Mouse (Mus musculus): ENCODE measurements around the gene Sh3kbp1. TPM values are rescaled to one million over a fixed set of nuclear protein-coding genes. Genes with fewer than 3 reads are reported as not detected.

Gene Sh3kbp1
- total and polyA plus RNA-seq, 3 experiments = 45.4 to 85.8 (median 48.2) TPM

DNA sequence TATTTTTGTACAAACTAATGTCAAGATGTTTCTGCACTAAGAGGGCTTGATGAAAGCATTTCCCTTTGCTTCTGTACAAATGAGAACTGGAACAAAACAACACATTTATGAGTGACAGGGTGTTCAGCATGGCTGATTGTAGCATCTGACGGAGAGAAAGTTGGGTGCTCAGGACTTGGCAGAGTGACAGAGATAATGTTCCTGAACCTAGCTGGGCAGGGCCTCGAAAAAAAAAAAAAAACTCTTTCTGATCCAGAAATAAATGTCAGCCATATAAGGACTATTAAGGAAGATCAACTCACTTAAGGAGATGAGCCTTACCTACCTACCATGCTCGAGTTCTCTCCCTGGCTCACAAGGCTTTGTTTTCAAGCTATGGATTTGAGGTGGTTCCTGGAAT lies 349.2 kb downstream of the Sh3kbp1 start:
- dilution Hi-C loops (cut with MboI; ENCODE audit: extremely low pct_ligation_motif_present, extremely low pct_unique_long_range_greater_than_20kb, low sequenced_read_pairs) (no loop called here), in situ Hi-C loops (cut with MboI; ENCODE audit: low pct_ligation_motif_present, low pct_unique_long_range_greater_than_20kb, low sequenced_read_pairs) (no loop called here)
- peaks cover 5 to 10% of the 10 kb centered on the region in 2 experiments for H3K36me3 ChIP-seq (replicated peaks in 1 of 2; ENCODE audit: control insufficient read depth in 1 of 2, insufficient read depth in 1 of 2, low read length in 1 of 2)

DNA sequence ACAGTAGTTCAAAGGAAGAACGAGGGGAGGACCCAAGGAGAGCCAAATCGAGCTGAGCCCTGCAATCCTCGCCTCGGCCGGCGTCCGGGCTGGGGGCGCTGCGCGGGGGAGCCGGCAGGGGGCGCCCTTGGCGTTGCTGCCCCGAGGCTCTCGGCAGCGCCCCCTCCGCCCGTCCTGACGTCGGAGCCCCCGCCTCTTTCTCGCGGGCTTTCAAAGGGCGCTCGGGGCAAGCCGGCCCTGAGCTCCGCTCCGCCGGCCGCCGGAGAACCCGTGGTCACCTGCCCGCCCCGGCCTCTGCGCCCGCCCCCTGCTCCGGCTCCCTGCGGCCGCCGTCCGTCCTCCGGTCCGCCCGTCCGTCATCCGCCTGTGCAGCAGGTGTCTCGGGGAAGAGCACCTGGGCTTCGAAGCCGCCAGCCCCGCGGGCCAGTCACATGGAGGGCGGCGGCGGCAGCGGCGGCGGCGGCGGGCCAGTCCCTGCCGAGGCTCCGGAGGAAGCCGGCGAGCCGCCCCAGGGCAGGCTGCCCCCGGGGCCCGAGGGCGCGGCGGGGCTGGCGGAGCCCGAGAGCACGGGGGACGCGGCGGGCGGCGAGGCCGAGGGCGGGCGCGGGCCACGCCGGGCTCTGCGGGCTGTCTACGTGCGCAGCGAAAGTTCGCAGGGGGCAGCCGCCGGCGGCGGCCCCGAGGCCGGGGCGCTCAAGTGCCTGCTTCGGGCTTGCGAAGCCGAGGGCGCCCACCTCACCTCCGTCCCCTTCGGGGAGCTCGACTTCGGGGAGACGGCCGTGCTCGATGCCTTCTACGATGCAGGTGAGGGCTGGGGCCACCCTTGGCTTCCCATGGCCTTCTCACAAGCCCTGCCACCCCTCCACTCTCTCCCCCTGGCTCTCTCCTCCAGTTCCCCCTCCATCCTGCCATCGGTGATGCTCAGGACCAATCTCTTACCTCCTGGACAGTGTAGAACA lies 361.2 kb downstream of the Sh3kbp1 start, which contains the start of gene Map3k15:
Gene Map3k15 (plus strand): TSS at position 432 of the 959 bp plus-strand sequence.
- no peak for TF ChIP-seq ZKSCAN1 (IDR thresholded peaks at IDR 0.05; ENCODE audit: borderline replicate concordance, low read depth, low read length)
- no peak for TF ChIP-seq POLR2AphosphoS2 (IDR thresholded peaks at IDR 0.05; ENCODE audit: low read depth, low read length)
- TF ChIP-seq CTCF (conservative IDR thresholded peaks at IDR 0.05 in 1 of 2, IDR thresholded peaks at IDR 0.05 in 1 of 2; ENCODE audit: low read depth in 2 of 2, low read length in 2 of 2) = 0 out of 4 replicates have a peak, but pooled peaks of 1 of the 2 experiments have one; percentile 5
- TF ChIP-seq E2F4 (IDR thresholded peaks at IDR 0.05; ENCODE audit: insufficient replicate concordance, low read depth, low read length) = no peak
- TF ChIP-seq MAZ (IDR thresholded peaks at IDR 0.05; ENCODE audit: low read depth, low read length) = no peak
- TF ChIP-seq JUND (conservative IDR thresholded peaks at IDR 0.05; ENCODE audit: low read depth, low read length) = no peak
- TF ChIP-seq NELFE (IDR thresholded peaks at IDR 0.05; ENCODE audit: low read depth, low read length) = no peak
- TF ChIP-seq CHD2 (IDR thresholded peaks at IDR 0.05; ENCODE audit: low read length) = no peak
- no peak for TF ChIP-seq ZMIZ1 (IDR thresholded peaks at IDR 0.05; ENCODE audit: low read depth, low read length)
- in situ Hi-C loops (cut with MboI; ENCODE audit: low pct_ligation_motif_present, low pct_unique_long_range_greater_than_20kb, low sequenced_read_pairs) = no loop called here
- DNase-seq (ENCODE audit: extremely low read depth) = no peak
- Histone ChIP-seq H3K4me1 (ENCODE audit: control insufficient read depth in 1 of 2, insufficient read depth in 2 of 2) (peaks cover 0 to 5% of the 10 kb centered on the region in 2 experiments; a peak in 2 of 4 replicates), H3K4me3 (replicated peaks in 1 of 3; ENCODE audit: low read depth in 2 of 3, low read length in 2 of 3, poor library complexity in 1 of 3) (no peak within 1 kb of the TSS), H3K27me3 (replicated peaks) (no peaks in the 10 kb centered on the region), H3K9ac (ENCODE audit: insufficient read depth, low read depth) (no peak within 1 kb of the TSS), H3K4me2 (ENCODE audit: insufficient read depth, low read depth, poor library complexity, severe bottlenecking) (no peak within 1 kb of the TSS), H3K79me2 (replicated peaks; ENCODE audit: control insufficient read depth, extremely low read depth, insufficient read depth, poor library complexity, severe bottlenecking) (no peaks in the 10 kb centered on the region), H3K27ac (ENCODE audit: insufficient read depth, low read depth) (no peak within 1 kb of the TSS), H3K9me3 (replicated peaks; ENCODE audit: low read length) (no peaks in the 10 kb centered on the region), H3K36me3 (replicated peaks in 1 of 2; ENCODE audit: control insufficient read depth in 1 of 2, insufficient read depth in 1 of 2, low read length in 1 of 2) (no peaks in the 10 kb centered on the region)
- dilution Hi-C loops (cut with MboI; ENCODE audit: extremely low pct_ligation_motif_present, extremely low pct_unique_long_range_greater_than_20kb, low sequenced_read_pairs) = no loop called here

More for the DNA sequence above, 349.2 kb downstream of the Sh3kbp1 start:
- TF ChIP-seq IRF4 (IDR thresholded peaks at IDR 0.05; ENCODE audit: low read depth, low read length) = no peak
- no peak for TF ChIP-seq CHD1 (IDR thresholded peaks at IDR 0.05; ENCODE audit: low read depth, low read length)
- TF ChIP-seq ELF1 (IDR thresholded peaks at IDR 0.05; ENCODE audit: low read depth, low read length) = no peak
- no peak for TF ChIP-seq POLR2A (IDR thresholded peaks at IDR 0.05; ENCODE audit: low read depth, low read length)
- no peak for TF ChIP-seq RAD21 (IDR thresholded peaks at IDR 0.05; ENCODE audit: low read depth, low read length)
- TF ChIP-seq PAX5 (IDR thresholded peaks at IDR 0.05; ENCODE audit: low read length) = no peak
- TF ChIP-seq SIN3A (IDR thresholded peaks at IDR 0.05; ENCODE audit: low read length) = no peak
- TF ChIP-seq MAFK (IDR thresholded peaks at IDR 0.05; ENCODE audit: insufficient replicate concordance, low read length) = no peak
- no peak for TF ChIP-seq RCOR1 (conservative IDR thresholded peaks at IDR 0.05; ENCODE audit: low read depth, low read length)
- no peak for TF ChIP-seq NRF1 (IDR thresholded peaks at IDR 0.05; ENCODE audit: low read depth, low read length)
- no peak for TF ChIP-seq SMC3 (IDR thresholded peaks at IDR 0.05; ENCODE audit: low read depth, low read length)
- TF ChIP-seq MXI1 (IDR thresholded peaks at IDR 0.05; ENCODE audit: low read depth, low read length) = no peak
- TF ChIP-seq ZC3H11A (IDR thresholded peaks at IDR 0.05; ENCODE audit: low read depth, low read length) = no peak
- no peak for TF ChIP-seq JUND (conservative IDR thresholded peaks at IDR 0.05; ENCODE audit: low read depth, low read length)
- TF ChIP-seq USF1 (IDR thresholded peaks at IDR 0.05; ENCODE audit: low read depth, low read length) = no peak
- TF ChIP-seq UBTF (IDR thresholded peaks at IDR 0.05; ENCODE audit: low read depth, low read length) = no peak
- TF ChIP-seq USF2 (conservative IDR thresholded peaks at IDR 0.05; ENCODE audit: low read depth, low read length) = no peak
- H3K27me3 ChIP-seq (replicated peaks) = no peaks in the 10 kb centered on the region
- H3K79me2 ChIP-seq (replicated peaks; ENCODE audit: control insufficient read depth, extremely low read depth, insufficient read depth, poor library complexity, severe bottlenecking) = no peaks in the 10 kb centered on the region
- no peak overlapping the region for H3K9ac ChIP-seq (ENCODE audit: insufficient read depth, low read depth)
- no peak overlapping the region for H3K4me2 ChIP-seq (ENCODE audit: insufficient read depth, low read depth, poor library complexity, severe bottlenecking)
- no peak for DNase-seq (ENCODE audit: extremely low read depth)
- H3K27ac ChIP-seq (ENCODE audit: insufficient read depth, low read depth) = no peak overlapping the region
- H3K4me1 ChIP-seq (ENCODE audit: control insufficient read depth in 1 of 2, insufficient read depth in 2 of 2) = peaks cover 2 to 23% of the 10 kb centered on the region in 2 experiments; a peak in 2 of 4 replicates
- no peak overlapping the region for H3K4me3 ChIP-seq (replicated peaks in 1 of 3; ENCODE audit: low read depth in 2 of 3, low read length in 2 of 3, poor library complexity in 1 of 3)
- no peaks in the 10 kb centered on the region for H3K9me3 ChIP-seq (replicated peaks; ENCODE audit: low read length)
